Mouse (Mus musculus) gastrocnemius, postnatal 36 days (tissue): ENCODE results near the gene Usp15. TPM values are rescaled to one million over a fixed set of nuclear protein-coding genes. Genes with fewer than 3 reads are reported as not detected.

Experiments used
- DNase-seq, 2 experiments: peaks; one replicate each; pipeline ENCODE4 v3.0.0; 2022
- intact Hi-C: fragments of 180-260 bp; cut with DNase I; formaldehyde crosslinking; loops from one replicate; pipeline ENCODE4 v1.15.1; 2025
- total RNA-seq, 2 experiments: library from RNA; stranded (reverse); gene quantifications; 2 replicates each; pipeline ENCODE4 v1.2.3; 2021

Gene Usp15
- total RNA-seq, 2 experiments from 2014 or later = 146 to 151 TPM

GRCm38 (mm10) chr10:123183243-123183642 lies 13.6 kb downstream of the Usp15 start:
- intact Hi-C loops = no loop called here
- DNase-seq = peak in 1 of 2 experiments; percentile 10

DNA sequence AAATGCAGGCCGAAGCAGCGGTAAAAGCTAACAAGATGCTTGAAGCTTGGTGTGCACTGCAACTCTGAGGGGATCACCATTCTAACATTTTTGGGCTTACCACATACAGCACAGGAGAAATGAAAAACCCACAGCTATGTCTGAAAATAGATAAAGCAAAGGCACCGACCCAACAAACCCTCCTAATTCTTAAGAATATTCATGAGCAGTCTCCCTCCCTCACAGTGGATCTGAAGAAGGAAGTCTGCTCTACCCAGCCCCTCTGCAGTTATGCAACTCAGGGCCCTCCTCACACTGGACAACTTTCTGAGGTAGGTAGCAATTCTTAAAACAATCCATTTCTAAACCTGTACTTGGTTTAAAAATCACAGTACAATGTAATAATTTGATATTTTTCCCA lies 14.4 kb downstream of the Usp15 start:
- DNase-seq = no peak
- intact Hi-C loops = no loop called here

GRCm38 (mm10) chr10:123175771-123176170 lies 21.0 kb downstream of the Usp15 start:
- no peak for DNase-seq
- intact Hi-C loops = no loop called here

- intact Hi-C loops = no loop called here
- no peak for DNase-seq
Measured at GRCm38 (mm10) chr10:123170898-123171297, 25.9 kb downstream of the Usp15 start.

DNA sequence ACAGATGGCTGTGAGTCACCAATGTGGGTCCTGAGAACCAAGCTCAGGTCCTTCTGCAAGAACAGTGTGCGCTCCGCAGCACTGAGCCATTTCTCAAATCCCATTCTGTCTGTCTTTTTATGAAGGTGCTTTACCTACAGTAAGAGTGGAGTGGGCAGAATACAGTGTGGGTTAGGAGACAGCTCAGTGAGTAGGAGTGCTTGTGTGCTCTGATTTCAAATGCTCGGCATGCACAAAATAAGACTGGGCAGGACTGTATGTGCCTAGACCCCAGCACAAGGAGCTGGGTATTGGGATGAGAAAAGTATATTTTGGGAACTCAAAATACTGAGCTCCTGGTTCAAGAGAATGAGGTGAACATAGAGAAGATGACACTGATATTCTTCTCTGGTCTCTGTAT lies 31.3 kb downstream of the Usp15 start:
- intact Hi-C loops = no loop called here
- DNase-seq = no peak

GRCm38 (mm10) chr10:123160508-123160907 lies 36.3 kb downstream of the Usp15 start:
- DNase-seq = no peak
- intact Hi-C loops = no loop called here

DNA sequence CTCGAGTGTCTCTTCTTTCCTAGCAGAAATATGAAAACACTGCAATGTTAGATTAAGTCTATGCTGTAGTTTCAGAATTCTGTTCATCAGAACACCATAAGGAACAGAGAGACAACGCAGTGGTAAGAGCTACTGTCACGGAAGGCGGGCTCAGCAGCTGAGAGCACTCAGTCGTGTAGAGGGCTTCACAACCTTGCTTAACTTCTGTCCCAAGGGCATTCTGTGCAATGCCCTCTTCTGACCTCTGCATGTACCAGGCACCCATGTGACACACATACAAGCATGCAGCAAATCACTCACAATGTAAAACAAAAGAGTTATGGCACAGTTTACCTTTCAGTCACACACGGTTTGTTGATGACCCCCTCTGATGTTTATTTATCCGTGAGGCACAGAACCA lies 37.5 kb downstream of the Usp15 start:
- intact Hi-C loops = no loop called here

DNA sequence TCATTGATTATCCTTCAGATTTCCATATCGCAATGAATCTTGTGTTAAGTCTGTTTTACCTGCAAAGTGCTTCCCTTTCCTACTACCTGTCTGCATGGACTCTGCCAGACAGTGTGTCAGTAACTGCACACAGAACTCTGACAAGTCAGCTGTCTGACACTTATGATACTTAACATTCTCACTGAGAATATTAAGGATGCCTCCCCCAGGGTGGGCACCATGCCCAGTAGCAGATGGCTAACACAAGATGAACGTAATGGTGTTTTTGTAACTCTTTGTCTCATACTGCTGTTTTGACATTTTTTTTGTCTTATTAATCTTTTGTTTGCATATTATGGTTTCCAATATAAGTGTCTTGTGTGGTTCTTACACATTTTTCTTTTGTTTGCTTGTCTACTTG lies 40.4 kb downstream of the Usp15 start:
- intact Hi-C loops = no loop called here
- no peak for DNase-seq

More for the DNA sequence above, 37.5 kb downstream of the Usp15 start:
- no peak for DNase-seq

DNA sequence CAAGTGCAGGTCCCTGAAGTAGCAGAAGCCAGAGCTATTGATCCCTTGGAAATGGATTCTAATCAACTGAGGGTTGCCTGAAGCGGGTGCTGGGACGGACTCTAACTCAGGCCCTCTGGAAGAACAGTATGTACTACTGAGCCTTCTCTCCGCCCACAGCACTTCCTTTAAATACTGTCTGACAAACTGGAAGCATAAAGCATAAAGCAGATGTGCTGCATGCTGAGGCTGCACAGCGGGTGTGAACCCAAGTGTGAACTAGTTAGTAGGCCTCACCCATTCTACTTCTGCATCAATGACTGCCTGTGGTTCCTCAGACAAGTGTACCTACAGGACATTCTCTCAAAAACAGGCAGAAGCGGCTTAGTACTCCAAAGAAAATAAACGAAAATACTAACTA lies 41.0 kb downstream of the Usp15 start:
- intact Hi-C loops = no loop called here
- DNase-seq = no peak

GRCm38 (mm10) chr10:123153321-123153720 lies 43.5 kb downstream of the Usp15 start:
- intact Hi-C loops = no loop called here
- no peak for DNase-seq

- DNase-seq = peak in 1 of 2 experiments; percentile 6
Measured at GRCm38 (mm10) chr10:123148025-123148814, 48.6 kb downstream of the Usp15 start.

GRCm38 (mm10) chr10:123147180-123147579 lies 49.6 kb downstream of the Usp15 start:
- peak; percentile 20 to 36 for DNase-seq
- intact Hi-C loops = no loop called here

More at GRCm38 (mm10) chr10:123148025-123148814, 48.6 kb downstream of the Usp15 start:
- intact Hi-C loops = no loop called here

DNA sequence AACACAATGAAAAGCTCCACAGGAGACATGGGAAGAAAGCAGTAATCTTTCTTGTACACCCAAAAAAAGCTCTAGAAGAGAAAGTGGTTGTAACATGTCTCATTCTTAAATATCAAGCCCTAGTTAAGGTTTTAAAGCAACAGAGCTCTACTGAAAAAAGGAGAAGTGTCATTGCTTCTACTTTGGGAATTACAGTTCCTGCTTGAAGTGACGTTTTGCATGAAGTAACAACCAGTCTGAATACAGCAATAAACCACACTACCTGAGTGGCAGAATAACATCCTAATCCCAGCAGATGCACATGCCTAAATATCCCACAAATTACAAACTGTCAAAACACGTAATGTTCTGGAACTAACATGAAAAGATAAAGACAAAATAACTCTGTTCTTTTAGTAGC lies 50.4 kb downstream of the Usp15 start:
- DNase-seq = no peak
- intact Hi-C loops = no loop called here

DNA sequence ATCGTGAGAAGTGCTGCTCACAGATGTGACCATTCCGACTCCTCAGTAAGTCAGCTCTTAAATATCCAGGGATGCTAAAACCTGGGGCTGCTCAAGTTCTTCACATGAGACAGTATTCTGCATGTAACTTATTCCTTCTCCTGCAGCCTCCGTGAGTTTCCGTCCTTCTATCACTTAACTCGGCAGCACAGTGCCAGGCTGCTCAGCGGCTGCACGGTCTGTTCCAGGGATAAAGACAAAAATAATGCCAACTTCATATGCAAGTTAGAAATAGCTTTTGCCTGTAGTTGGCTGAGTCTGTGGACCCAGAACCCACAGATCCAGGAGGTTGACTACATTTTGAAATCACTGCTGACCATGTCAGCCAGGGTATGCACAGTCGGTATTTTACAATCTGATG lies 52.5 kb downstream of the Usp15 start:
- no peak for DNase-seq
- intact Hi-C loops = no loop called here

DNA sequence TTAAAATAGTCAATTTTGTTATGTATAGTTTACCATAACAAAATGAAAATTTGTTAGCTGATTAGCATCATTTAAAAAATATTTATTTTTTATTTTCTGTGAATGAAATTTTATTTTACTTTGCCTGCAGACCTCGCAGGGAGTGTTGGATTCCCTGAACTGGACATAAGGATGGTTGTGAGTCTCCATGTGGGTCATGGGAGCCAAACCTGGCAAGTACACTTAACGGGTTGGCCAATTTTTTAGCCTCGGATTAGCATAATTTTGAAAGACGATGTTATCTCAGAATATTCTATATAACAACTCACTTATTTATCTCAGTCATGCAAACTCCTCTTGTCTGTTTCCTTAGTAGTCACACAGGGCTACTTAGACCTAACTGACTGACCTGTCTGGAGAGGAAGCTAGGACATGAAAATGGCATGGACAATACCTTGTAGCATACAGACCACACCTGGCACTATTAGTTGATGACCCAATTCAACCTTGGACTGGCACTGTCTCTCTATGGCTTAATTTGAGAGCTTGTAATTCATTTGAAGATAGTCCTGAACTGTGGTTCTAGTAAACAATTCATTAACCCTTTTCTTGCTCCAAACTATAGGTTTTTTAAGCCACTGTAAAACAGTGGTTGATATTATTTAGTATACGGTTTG lies 54.3 kb downstream of the Usp15 start:
- intact Hi-C loops = no loop called here
- DNase-seq = no peak

DNA sequence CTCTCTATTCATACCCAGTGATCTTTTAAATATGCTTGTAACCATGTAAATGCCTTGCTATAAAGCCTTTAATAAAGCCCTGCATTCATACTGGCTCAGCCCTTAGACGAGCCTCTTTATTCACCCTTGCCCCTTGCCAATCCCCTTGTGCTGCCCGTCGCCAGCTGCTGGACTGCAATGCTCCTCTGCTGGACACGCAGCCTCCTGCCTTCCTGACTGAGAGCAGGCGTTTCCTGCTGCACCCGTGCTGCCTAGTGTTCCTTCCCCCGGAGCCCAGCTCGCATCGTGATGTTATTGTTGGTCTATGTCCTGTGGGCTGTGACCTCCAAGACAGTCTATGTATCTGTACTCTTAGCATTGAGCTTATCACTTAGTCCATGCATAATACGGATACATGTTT lies 61.0 kb downstream of the Usp15 start:
- intact Hi-C loops = no loop called here

GRCm38 (mm10) chr10:123131487-123131886 lies 65.3 kb downstream of the Usp15 start:
- intact Hi-C loops = no loop called here
- no peak for DNase-seq

More for the DNA sequence above, 61.0 kb downstream of the Usp15 start:
- DNase-seq = no peak

DNA sequence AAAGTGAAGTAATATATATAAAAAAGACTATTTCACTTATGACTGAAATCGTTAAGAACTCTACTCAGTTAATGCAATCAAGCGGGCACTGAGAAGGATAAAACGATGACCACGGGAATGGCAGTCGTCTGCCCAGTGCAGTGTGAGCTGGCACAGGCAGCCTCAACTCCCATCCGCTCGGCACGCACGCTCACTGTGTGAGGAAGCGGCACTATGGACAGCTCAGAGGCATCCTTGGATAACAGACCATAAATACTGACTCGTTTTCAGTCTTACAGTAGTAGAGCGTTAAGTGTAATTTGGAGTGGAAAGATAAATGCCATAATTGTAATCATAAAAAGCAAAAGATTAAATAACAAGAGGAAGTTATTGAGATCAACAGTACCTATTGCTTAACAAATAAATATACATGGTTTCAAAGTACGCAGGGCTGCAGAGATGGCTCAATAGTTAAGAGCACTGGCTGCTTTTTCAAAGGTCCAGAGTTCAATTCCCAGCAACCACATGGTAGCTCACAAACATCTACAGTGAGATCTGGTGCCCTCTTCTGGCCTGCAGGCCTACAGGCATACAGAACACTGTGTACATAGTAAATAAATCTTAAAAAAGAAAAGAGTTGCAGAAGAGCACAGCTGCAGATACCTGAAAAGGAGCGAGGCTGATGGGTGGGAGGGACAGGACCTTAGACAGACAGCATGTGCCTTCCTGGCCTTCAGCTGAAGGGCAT lies 76.0 kb downstream of the Usp15 start:
- intact Hi-C loops = no loop called here
- no peak for DNase-seq

GRCm38 (mm10) chr10:123116861-123117260 lies 79.9 kb downstream of the Usp15 start:
- DNase-seq = peak in 1 of 2 experiments; percentile 11
- intact Hi-C loops = no loop called here

GRCm38 (mm10) chr10:123113466-123113865 lies 83.3 kb downstream of the Usp15 start:
- DNase-seq = no peak
- intact Hi-C loops = no loop called here

DNA sequence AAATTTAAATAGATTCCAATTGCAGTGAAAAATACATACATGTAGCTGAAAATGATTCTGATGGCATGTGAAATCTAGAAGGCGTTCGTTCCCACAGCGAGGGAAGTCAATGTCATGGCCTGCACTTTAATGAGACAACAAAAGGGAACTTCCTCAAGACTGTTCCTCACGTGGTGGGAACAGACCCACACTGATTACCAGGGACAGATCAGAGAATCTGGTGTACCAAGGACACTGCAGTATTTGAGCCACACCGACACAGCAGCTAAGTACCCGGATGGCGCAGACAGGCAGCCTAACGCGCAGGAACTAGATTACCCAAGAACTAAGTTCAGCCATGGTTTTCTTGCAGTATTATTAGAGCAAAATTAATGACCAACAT lies 84.0 kb downstream of the Usp15 start:
- intact Hi-C loops = no loop called here
- DNase-seq = no peak
